Mouse (Mus musculus) cerebellum, adult 9-10 months (tissue): ENCODE results near the gene Fcrlb.

ENCODE experiments used
- DNase-seq: peaks from one replicate; pipeline ENCODE4 v3.0.0; 2022

Gene Fcrlb

GRCm38 (mm10) chr1:170866992-170867690, 45.6 kb downstream of the Fcrlb start:
- DNase-seq: peak; percentile 44

GRCm38 (mm10) chr1:170865406-170865805, 47.3 kb downstream of the Fcrlb start:
- DNase-seq: no peak

GRCm38 (mm10) chr1:170864754-170865153, 48.0 kb downstream of the Fcrlb start:
- no peak for DNase-seq

GRCm38 (mm10) chr1:170864234-170864633, 48.5 kb downstream of the Fcrlb start:
- no peak for DNase-seq

GRCm38 (mm10) chr1:170863033-170863432, 49.7 kb downstream of the Fcrlb start:
- no peak for DNase-seq

- no peak for DNase-seq
These were observed 50.4 kb downstream of the Fcrlb start for GRCm38 (mm10) chr1:170862435-170862717.

GRCm38 (mm10) chr1:170861671-170862434, 50.9 kb downstream of the Fcrlb start:
- no peak for DNase-seq

- no peak for DNase-seq
These were observed 53.9 kb downstream of the Fcrlb start for GRCm38 (mm10) chr1:170858872-170859271.

GRCm38 (mm10) chr1:170857369-170857768, 55.4 kb downstream of the Fcrlb start:
- DNase-seq: peak; percentile 37
